Mouse (Mus musculus) midbrain, embryonic 15.5 days (tissue): Measurements from ENCODE around the gene Frrs1. TPM values are rescaled to one million over a fixed set of nuclear protein-coding genes. Genes with fewer than 3 reads are reported as not detected.

Experiments
- ATAC-seq: fragments of 200-750 bp; cut with Nextera tagmentation; replicated peaks from 2 replicates; pipeline ENCODE4 v1.8.0; 2017; ENCODE audit warnings: moderate TSS enrichment
- H3K27ac ChIP-seq: fragments of 300-500 bp; sonication (generic); 2 replicates; pipeline ENCODE4 v1.5.1; 2015; ENCODE audit warnings: mild to moderate bottlenecking, inconsistent platforms
- H3K27me3 ChIP-seq: fragments of 300-500 bp; sonication (generic); replicated peaks from 2 replicates; pipeline ENCODE4 v1.6.1; 2015; ENCODE audit warnings: inconsistent platforms
- H3K36me3 ChIP-seq: fragments of 300-500 bp; sonication (generic); replicated peaks from 2 replicates; pipeline ENCODE4 v1.6.1; 2015; ENCODE audit warnings: inconsistent platforms
- H3K4me1 ChIP-seq: fragments of 300-500 bp; sonication (generic); 2 replicates; pipeline ENCODE4 v1.6.1; 2015; ENCODE audit warnings: inconsistent platforms
- H3K4me2 ChIP-seq: fragments of 300-500 bp; sonication (generic); 2 replicates; pipeline ENCODE4 v1.6.1; 2015; ENCODE audit warnings: inconsistent platforms, mild to moderate bottlenecking, moderate library complexity
- H3K4me3 ChIP-seq: fragments of 300-500 bp; sonication (generic); 2 replicates; pipeline ENCODE4 v1.5.1; 2015; ENCODE audit warnings: mild to moderate bottlenecking, inconsistent platforms
- H3K9ac ChIP-seq: fragments of 300-500 bp; sonication (generic); 2 replicates; pipeline ENCODE4 v1.6.1; 2015; ENCODE audit warnings: mild to moderate bottlenecking, inconsistent platforms
- H3K9me3 ChIP-seq: fragments of 300-500 bp; sonication (generic); 2 replicates; pipeline ENCODE4 v1.6.1; 2016; ENCODE audit warnings: inconsistent platforms
- WGBS: fragments of 180-500 bp; shearing (Covaris S2); methylation state at CpG from one replicate; pipeline ENCODE4 v1.1.7; 2015; ENCODE audit warnings: mixed read lengths; 5-methylcytosine and 5-hydroxymethylcytosine counted together
- polyA plus RNA-seq: library from polyadenylated mRNA; unstranded; fragments of >200 nt; fragmentation: Nextera tagmentation; extraction: Ambion mirVana; gene quantifications from 2 replicates; pipeline ENCODE4 v1.2.1, GENCODE M21; 2015

Frrs1 gene
- polyA plus RNA-seq, 1 experiment from 2014 or later, result 6.8 TPM

- Histone ChIP-seq H3K4me1 (no peaks in the 10 kb centered on the region), H3K36me3 (no peaks in the 10 kb centered on the region)
- WGBS, result 84% methylated on average over 4 of the region's 4 CpGs
These were observed 25.8 kb upstream of the Frrs1 start for GRCm38 (mm10) chr3:116833491-116833890.

GRCm38 (mm10) chr3:116834241-116834640 lies 25.0 kb upstream of the Frrs1 start:
- no peak overlapping the region for H3K27ac ChIP-seq
- H3K36me3 ChIP-seq, result no peaks in the 10 kb centered on the region
- H3K27me3 ChIP-seq, result no peaks in the 10 kb centered on the region
- H3K4me2 ChIP-seq, result no peak overlapping the region
- H3K4me1 ChIP-seq, result no peaks in the 10 kb centered on the region
- ATAC-seq, result no peak
- no peak overlapping the region for H3K9ac ChIP-seq
- 95% methylated on average over 6 of the region's 6 CpGs for WGBS
- H3K4me3 ChIP-seq, result no peak overlapping the region
- no peaks in the 10 kb centered on the region for H3K9me3 ChIP-seq

More at GRCm38 (mm10) chr3:116833491-116833890, 25.8 kb upstream of the Frrs1 start:
- no peak for ATAC-seq
- Histone ChIP-seq H3K4me2 (no peak overlapping the region), H3K9ac (no peak overlapping the region), H3K27me3 (no peaks in the 10 kb centered on the region), H3K4me3 (no peak overlapping the region), H3K27ac (no peak overlapping the region), H3K9me3 (no peaks in the 10 kb centered on the region)

GRCm38 (mm10) chr3:116835350-116835749 lies 23.9 kb upstream of the Frrs1 start:
- Histone ChIP-seq H3K36me3 (no peaks in the 10 kb centered on the region), H3K4me2 (peak overlapping the region; percentile 78), H3K27me3 (no peaks in the 10 kb centered on the region), H3K27ac (no peak overlapping the region), H3K4me1 (no peaks in the 10 kb centered on the region), H3K9ac (peak overlapping the region; percentile 63), H3K4me3 (peak overlapping the region; percentile 43), H3K9me3 (no peaks in the 10 kb centered on the region)
- ATAC-seq, result peak; percentile 18; the same call in 1 of the 2 replicates
- WGBS, result 77% methylated on average over 4 of the region's 4 CpGs

GRCm38 (mm10) chr3:116835770-116836680 lies 23.2 kb upstream of the Frrs1 start:
- Histone ChIP-seq H3K36me3 (no peaks in the 10 kb centered on the region), H3K4me2 (peak overlapping the region; percentile 78), H3K27me3 (no peaks in the 10 kb centered on the region), H3K9me3 (no peaks in the 10 kb centered on the region), H3K9ac (peak overlapping the region; percentile 63), H3K27ac (peak overlapping the region; percentile 54; the same call in 1 of the 2 replicates), H3K4me3 (peak overlapping the region; percentile 43), H3K4me1 (no peaks in the 10 kb centered on the region)
- WGBS, result 21% methylated on average over 21 of the region's 21 CpGs
- peak; percentile 92 for ATAC-seq

- WGBS, result 84% methylated on average over 23 of the region's 23 CpGs
- H3K27me3 ChIP-seq, result no peaks in the 10 kb centered on the region
- no peak overlapping the region for H3K4me2 ChIP-seq
- peak; percentile 2; the same call in 1 of the 2 replicates for ATAC-seq
- no peaks in the 10 kb centered on the region for H3K36me3 ChIP-seq
- H3K9ac ChIP-seq, result no peak overlapping the region
- H3K4me1 ChIP-seq, result no peaks in the 10 kb centered on the region
- no peak overlapping the region for H3K27ac ChIP-seq
- no peaks in the 10 kb centered on the region for H3K9me3 ChIP-seq
- H3K4me3 ChIP-seq, result no peak overlapping the region
These were observed 22.4 kb upstream of the Frrs1 start for GRCm38 (mm10) chr3:116836681-116837475.

GRCm38 (mm10) chr3:116841311-116841710 lies 18.0 kb upstream of the Frrs1 start:
- H3K27me3 ChIP-seq, result no peaks in the 10 kb centered on the region
- no peak overlapping the region for H3K27ac ChIP-seq
- H3K36me3 ChIP-seq, result no peaks in the 10 kb centered on the region
- H3K4me3 ChIP-seq, result no peak overlapping the region
- 70% methylated on average over 2 of the region's 2 CpGs for WGBS
- H3K9ac ChIP-seq, result no peak overlapping the region
- H3K9me3 ChIP-seq, result no peaks in the 10 kb centered on the region
- no peak for ATAC-seq
- no peaks in the 10 kb centered on the region for H3K4me1 ChIP-seq
- H3K4me2 ChIP-seq, result no peak overlapping the region

- H3K9me3 ChIP-seq, result no peaks in the 10 kb centered on the region
- H3K27ac ChIP-seq, result no peak overlapping the region
- no peaks in the 10 kb centered on the region for H3K27me3 ChIP-seq
- no peaks in the 10 kb centered on the region for H3K4me1 ChIP-seq
- H3K9ac ChIP-seq, result no peak overlapping the region
- H3K36me3 ChIP-seq, result no peaks in the 10 kb centered on the region
- ATAC-seq, result no peak
- no peak overlapping the region for H3K4me2 ChIP-seq
- 91% methylated on average over 10 of the region's 10 CpGs for WGBS
- no peak overlapping the region for H3K4me3 ChIP-seq
These were observed 14.2 kb upstream of the Frrs1 start for GRCm38 (mm10) chr3:116844880-116845579.

GRCm38 (mm10) chr3:116846084-116846483 lies 13.2 kb upstream of the Frrs1 start:
- Histone ChIP-seq H3K4me1 (no peaks in the 10 kb centered on the region), H3K4me2 (no peak overlapping the region), H3K27ac (no peak overlapping the region), H3K27me3 (no peaks in the 10 kb centered on the region), H3K9me3 (no peaks in the 10 kb centered on the region), H3K9ac (no peak overlapping the region), H3K4me3 (no peak overlapping the region), H3K36me3 (no peaks in the 10 kb centered on the region)
- 86% methylated on average over 4 of the region's 4 CpGs for WGBS
- ATAC-seq, result no peak

- no peak overlapping the region for H3K27ac ChIP-seq
- no peak overlapping the region for H3K9ac ChIP-seq
- H3K27me3 ChIP-seq, result no peaks in the 10 kb centered on the region
- H3K9me3 ChIP-seq, result no peaks in the 10 kb centered on the region
- H3K4me1 ChIP-seq, result no peaks in the 10 kb centered on the region
- 95% methylated on average over 1 of the region's 1 CpGs for WGBS
- ATAC-seq, result no peak
- H3K4me3 ChIP-seq, result no peak overlapping the region
- no peak overlapping the region for H3K4me2 ChIP-seq
- no peaks in the 10 kb centered on the region for H3K36me3 ChIP-seq
These were observed 11.2 kb upstream of the Frrs1 start for GRCm38 (mm10) chr3:116848099-116848498.

GRCm38 (mm10) chr3:116848936-116849335 lies 10.3 kb upstream of the Frrs1 start:
- 84% methylated on average over 4 of the region's 4 CpGs for WGBS

GRCm38 (mm10) chr3:116850376-116850775 lies 8.9 kb upstream of the Frrs1 start:
- 84% methylated on average over 1 of the region's 1 CpGs for WGBS
- no peak for ATAC-seq
- no peak overlapping the region for H3K4me2 ChIP-seq
- H3K36me3 ChIP-seq, result no peaks in the 10 kb centered on the region
- H3K27ac ChIP-seq, result no peak overlapping the region
- H3K27me3 ChIP-seq, result no peaks in the 10 kb centered on the region
- H3K9me3 ChIP-seq, result no peaks in the 10 kb centered on the region
- no peak overlapping the region for H3K9ac ChIP-seq
- H3K4me3 ChIP-seq, result no peak overlapping the region
- no peaks in the 10 kb centered on the region for H3K4me1 ChIP-seq

More at GRCm38 (mm10) chr3:116848936-116849335, 10.3 kb upstream of the Frrs1 start:
- no peak overlapping the region for H3K27ac ChIP-seq
- no peaks in the 10 kb centered on the region for H3K27me3 ChIP-seq
- no peak overlapping the region for H3K4me2 ChIP-seq
- no peak overlapping the region for H3K9ac ChIP-seq
- ATAC-seq, result no peak
- no peaks in the 10 kb centered on the region for H3K36me3 ChIP-seq
- H3K4me1 ChIP-seq, result no peaks in the 10 kb centered on the region
- no peak overlapping the region for H3K4me3 ChIP-seq
- H3K9me3 ChIP-seq, result no peaks in the 10 kb centered on the region

GRCm38 (mm10) chr3:116852421-116852820 lies 6.8 kb upstream of the Frrs1 start:
- H3K4me2 ChIP-seq, result no peak overlapping the region
- 91% methylated on average over 3 of the region's 3 CpGs for WGBS

More at GRCm38 (mm10) chr3:116852421-116852820, 6.8 kb upstream of the Frrs1 start:
- Histone ChIP-seq H3K4me3 (no peak overlapping the region), H3K36me3 (no peaks in the 10 kb centered on the region), H3K9ac (no peak overlapping the region), H3K27ac (no peak overlapping the region), H3K4me1 (no peaks in the 10 kb centered on the region), H3K9me3 (no peaks in the 10 kb centered on the region), H3K27me3 (no peaks in the 10 kb centered on the region)
- no peak for ATAC-seq
